21 mouse cellular contexts compared by ENCODE assay signal in the genomic region with DNA sequence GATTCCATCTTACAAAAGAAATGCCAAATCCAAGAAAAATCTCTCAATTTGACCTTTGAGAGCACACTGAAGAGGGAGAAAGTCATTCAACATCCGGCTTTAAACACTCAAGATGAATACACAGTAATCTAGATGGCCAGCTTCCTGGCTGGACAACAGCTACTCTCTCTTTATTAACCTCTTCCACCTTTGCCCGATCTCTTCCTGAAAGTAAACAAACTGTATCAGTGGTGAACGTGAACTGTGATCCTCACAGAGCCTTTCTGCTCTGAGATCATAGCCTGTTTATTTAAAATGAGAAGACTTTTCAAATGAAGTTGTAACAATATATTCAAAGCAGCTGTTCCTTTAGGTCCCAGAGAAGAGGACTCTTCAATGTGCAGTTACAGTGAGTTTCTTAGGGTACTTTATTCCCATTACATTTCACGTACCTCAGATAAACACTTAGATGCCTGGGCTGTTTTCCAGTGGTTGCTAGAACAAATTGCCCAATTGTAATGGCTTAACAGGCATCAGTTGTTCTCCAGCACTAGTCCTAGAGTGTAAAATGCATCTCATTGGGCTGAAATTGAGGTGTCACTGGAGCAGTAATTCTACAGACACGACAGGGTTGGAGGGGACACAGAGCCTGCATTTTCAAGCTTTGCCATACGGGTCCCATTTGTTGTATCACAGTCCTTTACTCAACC.
"Had no signal": no experiment of that assay in that cellular context is flagged by ENCODE, and none has a peak within 500 bp of the region (broad histone marks: within the 10 kb centered on the region; RNA-seq: fewer than 3 reads in every experiment).

No protein-coding gene starts in this region.

- H3K9ac ChIP-seq: liver, embryonic 15.5 days; lung, embryonic 15.5 days; midbrain, embryonic 12.5 days; midbrain, embryonic 15.5 days; neural tube, embryonic 12.5 days; neural tube, embryonic 15.5 days; stomach, embryonic 15.5 days had no signal

- H3K4me2 ChIP-seq: liver, embryonic 15.5 days; lung, embryonic 15.5 days; midbrain, embryonic 12.5 days; midbrain, embryonic 15.5 days; neural tube, embryonic 12.5 days; neural tube, embryonic 15.5 days; stomach, embryonic 15.5 days had no signal

- H3K27ac ChIP-seq: left cerebral cortex, adult 2 months; liver, embryonic 15.5 days; lung, embryonic 15.5 days; midbrain, embryonic 12.5 days; midbrain, embryonic 15.5 days; neural tube, embryonic 12.5 days; neural tube, embryonic 15.5 days; stomach, embryonic 15.5 days had no signal

- H3K4me3 ChIP-seq: left cerebral cortex, adult 2 months; liver, embryonic 15.5 days; lung, embryonic 15.5 days; midbrain, embryonic 12.5 days; midbrain, embryonic 15.5 days; neural tube, embryonic 12.5 days; neural tube, embryonic 15.5 days; stomach, embryonic 15.5 days had no signal

- DNase-seq: kidney, adult 18-20 months; kidney, adult 9 months; kidney, postnatal 25 days; layer of hippocampus, postnatal 36 days; lung, postnatal 14 days; lung, postnatal 4 days; retina, postnatal 1 day; right cerebral cortex, postnatal 25 days; spleen, adult 18-20 months; thymus, adult 18-20 months; thymus, postnatal 36 days had no signal

- ATAC-seq: inflammation-experienced regulatory T-cells, adult 6 months; intestine, embryonic 16.5 days; midbrain, embryonic 15.5 days had no signal

- H3K4me1 ChIP-seq: liver, embryonic 15.5 days; lung, embryonic 15.5 days; midbrain, embryonic 12.5 days; midbrain, embryonic 15.5 days; neural tube, embryonic 12.5 days; neural tube, embryonic 15.5 days; stomach, embryonic 15.5 days had no signal

- H3K27me3 ChIP-seq: liver, embryonic 15.5 days; lung, embryonic 15.5 days; midbrain, embryonic 12.5 days; midbrain, embryonic 15.5 days; neural tube, embryonic 12.5 days; neural tube, embryonic 15.5 days; stomach, embryonic 15.5 days had no signal

- H3K36me3 ChIP-seq: liver, embryonic 15.5 days; lung, embryonic 15.5 days; midbrain, embryonic 12.5 days; midbrain, embryonic 15.5 days; neural tube, embryonic 12.5 days; neural tube, embryonic 15.5 days; stomach, embryonic 15.5 days had no signal

- H3K9me3 ChIP-seq: liver, embryonic 15.5 days; lung, embryonic 15.5 days; midbrain, embryonic 15.5 days; neural tube, embryonic 12.5 days; neural tube, embryonic 15.5 days; stomach, embryonic 15.5 days had no signal
